Mouse (Mus musculus): ENCODE data around the gene Pnisr. TPM values are rescaled to one million over a fixed set of nuclear protein-coding genes. Genes with fewer than 3 reads are reported as not detected.

Pnisr gene
- polyA plus RNA-seq, 1 experiment from 2014 or later = 106 TPM

Other genes starting within 250 kb of the Pnisr start
- not detected in 2 replicates for gene Prdm13, start 161.6 kb upstream of the Pnisr start, polyA plus RNA-seq (2014; fragmentation: Nextera tagmentation; extraction: Ambion mirVana)
- gene Ccnc, start 119.9 kb upstream of the Pnisr start, polyA plus RNA-seq (2014; fragmentation: Nextera tagmentation; extraction: Ambion mirVana) = 29.5 and 31.0 TPM in 2 replicates
- 9.8 and 11.9 TPM in 2 replicates for gene Usp45, start 80.4 kb upstream of the Pnisr start, polyA plus RNA-seq (2014; fragmentation: Nextera tagmentation; extraction: Ambion mirVana)
- gene Tstd3, start 80.4 kb upstream of the Pnisr start, polyA plus RNA-seq (2014; fragmentation: Nextera tagmentation; extraction: Ambion mirVana) = 24.4 and 26.4 TPM in 2 replicates
- gene Coq3, start 32.1 kb downstream of the Pnisr start, polyA plus RNA-seq (2014; fragmentation: Nextera tagmentation; extraction: Ambion mirVana) = 14.8 and 16.9 TPM in 2 replicates
- gene Faxc, start 83.7 kb downstream of the Pnisr start, polyA plus RNA-seq (2014; fragmentation: Nextera tagmentation; extraction: Ambion mirVana) = 3.6 and 3.8 TPM in 2 replicates

All from heart, embryonic 11.5 days (tissue).